Mouse (Mus musculus): ENCODE results near the gene Fam136a. TPM values are rescaled to one million over a fixed set of nuclear protein-coding genes. Genes with fewer than 3 reads are reported as not detected.

Fam136a gene
- polyA plus RNA-seq, 1 experiment: 30.8 TPM

GRCm38 (mm10) chr6:86388461-86388860 lies 23.0 kb downstream of the Fam136a start:
- Histone ChIP-seq H3K27me3 (ENCODE audit: control insufficient read depth, insufficient read depth, insufficient read length) (no peaks in the 10 kb centered on the region), H3K4me3 (no peak overlapping the region), H3K79me2 (ENCODE audit: control insufficient read depth, insufficient read depth) (no peaks in the 10 kb centered on the region), H3K4me2 (ENCODE audit: low read depth) (no peak overlapping the region), H3ac (ENCODE audit: control insufficient read depth, insufficient read length) (no peak overlapping the region), H3K36me3 (ENCODE audit: control insufficient read depth, insufficient read depth) (peaks cover 25% of the 10 kb centered on the region)
- TF ChIP-seq POLR2AphosphoS2 (IDR thresholded peaks at IDR 0.05; ENCODE audit: insufficient read length, low read depth) (no peak), USF1 (IDR thresholded peaks at IDR 0.05; ENCODE audit: low read depth) (no peak), E2F4 (IDR thresholded peaks at IDR 0.05; ENCODE audit: insufficient read depth) (no peak), MAX (IDR thresholded peaks at IDR 0.05; ENCODE audit: low read depth) (no peak), MYOD1 (IDR thresholded peaks at IDR 0.05; ENCODE audit: control insufficient read depth in 1 of 3, insufficient read length in 2 of 3, low read depth in 2 of 3) (no peak), TCF12 (IDR thresholded peaks at IDR 0.05; ENCODE audit: insufficient read depth, poor library complexity, severe bottlenecking) (no peak), REST (IDR thresholded peaks at IDR 0.05; ENCODE audit: insufficient read depth, insufficient read length) (no peak), TCF3 (IDR thresholded peaks at IDR 0.05; ENCODE audit: insufficient read length, low read depth) (no peak), SRF (IDR thresholded peaks at IDR 0.05; ENCODE audit: control insufficient read depth, insufficient read length, low read depth) (no peak), POLR2A (IDR thresholded peaks at IDR 0.05; ENCODE audit: insufficient read length, low read depth) (no peak), CEBPB (IDR thresholded peaks at IDR 0.05; ENCODE audit: insufficient read depth, poor library complexity, severe bottlenecking) (no peak), MYOG (IDR thresholded peaks at IDR 0.05; ENCODE audit: control insufficient read depth in 1 of 3, insufficient read depth in 1 of 3, insufficient read length in 2 of 3, low read depth in 2 of 3) (no peak)

GRCm38 (mm10) chr6:86391326-86391725 lies 25.9 kb downstream of the Fam136a start:
- peaks cover 13% of the 10 kb centered on the region for H3K79me2 ChIP-seq (ENCODE audit: control insufficient read depth, insufficient read depth)
- no peak overlapping the region for H3K4me2 ChIP-seq (ENCODE audit: low read depth)
- H3K4me3 ChIP-seq: no peak overlapping the region
- H3ac ChIP-seq (ENCODE audit: control insufficient read depth, insufficient read length): no peak overlapping the region
- TF ChIP-seq REST (IDR thresholded peaks at IDR 0.05; ENCODE audit: insufficient read depth, insufficient read length): no peak
- no peak for TF ChIP-seq POLR2A (IDR thresholded peaks at IDR 0.05; ENCODE audit: insufficient read length, low read depth)
- no peak for TF ChIP-seq POLR2AphosphoS2 (IDR thresholded peaks at IDR 0.05; ENCODE audit: insufficient read length, low read depth)
- TF ChIP-seq TCF12 (IDR thresholded peaks at IDR 0.05; ENCODE audit: insufficient read depth, poor library complexity, severe bottlenecking): no peak
- TF ChIP-seq TCF3 (IDR thresholded peaks at IDR 0.05; ENCODE audit: insufficient read length, low read depth): no peak
- TF ChIP-seq SRF (IDR thresholded peaks at IDR 0.05; ENCODE audit: control insufficient read depth, insufficient read length, low read depth): no peak
- TF ChIP-seq MYOD1 (IDR thresholded peaks at IDR 0.05; ENCODE audit: control insufficient read depth in 1 of 3, insufficient read length in 2 of 3, low read depth in 2 of 3): no peak
- no peak for TF ChIP-seq USF1 (IDR thresholded peaks at IDR 0.05; ENCODE audit: low read depth)
- TF ChIP-seq MAX (IDR thresholded peaks at IDR 0.05; ENCODE audit: low read depth): no peak
- no peak for TF ChIP-seq MYOG (IDR thresholded peaks at IDR 0.05; ENCODE audit: control insufficient read depth in 1 of 3, insufficient read depth in 1 of 3, insufficient read length in 2 of 3, low read depth in 2 of 3)
- no peak for TF ChIP-seq E2F4 (IDR thresholded peaks at IDR 0.05; ENCODE audit: insufficient read depth)
- TF ChIP-seq CEBPB (IDR thresholded peaks at IDR 0.05; ENCODE audit: insufficient read depth, poor library complexity, severe bottlenecking): no peak
- H3K27me3 ChIP-seq (ENCODE audit: control insufficient read depth, insufficient read depth, insufficient read length): no peaks in the 10 kb centered on the region
- peaks cover 25% of the 10 kb centered on the region for H3K36me3 ChIP-seq (ENCODE audit: control insufficient read depth, insufficient read depth)

GRCm38 (mm10) chr6:86393187-86393586 lies 27.7 kb downstream of the Fam136a start:
- H3K79me2 ChIP-seq (ENCODE audit: control insufficient read depth, insufficient read depth): peaks cover 14% of the 10 kb centered on the region
- H3K4me3 ChIP-seq: no peak overlapping the region
- no peak overlapping the region for H3K4me2 ChIP-seq (ENCODE audit: low read depth)
- peaks cover 25% of the 10 kb centered on the region for H3K36me3 ChIP-seq (ENCODE audit: control insufficient read depth, insufficient read depth)
- no peaks in the 10 kb centered on the region for H3K27me3 ChIP-seq (ENCODE audit: control insufficient read depth, insufficient read depth, insufficient read length)
- H3ac ChIP-seq (ENCODE audit: control insufficient read depth, insufficient read length): no peak overlapping the region
- no peak for TF ChIP-seq POLR2AphosphoS2 (IDR thresholded peaks at IDR 0.05; ENCODE audit: insufficient read length, low read depth)
- no peak for TF ChIP-seq MYOG (IDR thresholded peaks at IDR 0.05; ENCODE audit: control insufficient read depth in 1 of 3, insufficient read depth in 1 of 3, insufficient read length in 2 of 3, low read depth in 2 of 3)
- TF ChIP-seq E2F4 (IDR thresholded peaks at IDR 0.05; ENCODE audit: insufficient read depth): no peak
- no peak for TF ChIP-seq USF1 (IDR thresholded peaks at IDR 0.05; ENCODE audit: low read depth)
- no peak for TF ChIP-seq POLR2A (IDR thresholded peaks at IDR 0.05; ENCODE audit: insufficient read length, low read depth)
- TF ChIP-seq SRF (IDR thresholded peaks at IDR 0.05; ENCODE audit: control insufficient read depth, insufficient read length, low read depth): no peak
- TF ChIP-seq MYOD1 (IDR thresholded peaks at IDR 0.05; ENCODE audit: control insufficient read depth in 1 of 3, insufficient read length in 2 of 3, low read depth in 2 of 3): no peak
- TF ChIP-seq TCF12 (IDR thresholded peaks at IDR 0.05; ENCODE audit: insufficient read depth, poor library complexity, severe bottlenecking): no peak
- TF ChIP-seq TCF3 (IDR thresholded peaks at IDR 0.05; ENCODE audit: insufficient read length, low read depth): no peak

- Histone ChIP-seq H3K4me2 (ENCODE audit: low read depth) (no peak overlapping the region), H3ac (ENCODE audit: control insufficient read depth, insufficient read length) (no peak overlapping the region), H3K79me2 (ENCODE audit: control insufficient read depth, insufficient read depth) (peaks cover 14% of the 10 kb centered on the region), H3K4me3 (no peak overlapping the region), H3K36me3 (ENCODE audit: control insufficient read depth, insufficient read depth) (peaks cover 14% of the 10 kb centered on the region), H3K27me3 (ENCODE audit: control insufficient read depth, insufficient read depth, insufficient read length) (no peaks in the 10 kb centered on the region)
- TF ChIP-seq USF1 (IDR thresholded peaks at IDR 0.05; ENCODE audit: low read depth): no peak
- no peak for TF ChIP-seq MYOG (IDR thresholded peaks at IDR 0.05; ENCODE audit: control insufficient read depth in 1 of 3, insufficient read depth in 1 of 3, insufficient read length in 2 of 3, low read depth in 2 of 3)
- TF ChIP-seq CEBPB (IDR thresholded peaks at IDR 0.05; ENCODE audit: insufficient read depth, poor library complexity, severe bottlenecking): no peak
- TF ChIP-seq POLR2AphosphoS2 (IDR thresholded peaks at IDR 0.05; ENCODE audit: insufficient read length, low read depth): no peak
- TF ChIP-seq TCF12 (IDR thresholded peaks at IDR 0.05; ENCODE audit: insufficient read depth, poor library complexity, severe bottlenecking): no peak
- no peak for TF ChIP-seq TCF3 (IDR thresholded peaks at IDR 0.05; ENCODE audit: insufficient read length, low read depth)
- no peak for TF ChIP-seq MYOD1 (IDR thresholded peaks at IDR 0.05; ENCODE audit: control insufficient read depth in 1 of 3, insufficient read length in 2 of 3, low read depth in 2 of 3)
- TF ChIP-seq MAX (IDR thresholded peaks at IDR 0.05; ENCODE audit: low read depth): no peak
- TF ChIP-seq SRF (IDR thresholded peaks at IDR 0.05; ENCODE audit: control insufficient read depth, insufficient read length, low read depth): no peak
- no peak for TF ChIP-seq REST (IDR thresholded peaks at IDR 0.05; ENCODE audit: insufficient read depth, insufficient read length)
- no peak for TF ChIP-seq E2F4 (IDR thresholded peaks at IDR 0.05; ENCODE audit: insufficient read depth)
- TF ChIP-seq POLR2A (IDR thresholded peaks at IDR 0.05; ENCODE audit: insufficient read length, low read depth): no peak
These were observed 28.8 kb downstream of the Fam136a start for GRCm38 (mm10) chr6:86394078-86394720.

Data from myocyte (in vitro differentiated cells).